Mouse (Mus musculus) liver (tissue): Measurements from ENCODE around the gene Henmt1.

Source experiments
- DNase-seq: peaks from one replicate; pipeline ENCODE4 v3.0.0-alpha.2; 2020; ENCODE audit warnings: mixed read lengths

Gene Henmt1

DNA sequence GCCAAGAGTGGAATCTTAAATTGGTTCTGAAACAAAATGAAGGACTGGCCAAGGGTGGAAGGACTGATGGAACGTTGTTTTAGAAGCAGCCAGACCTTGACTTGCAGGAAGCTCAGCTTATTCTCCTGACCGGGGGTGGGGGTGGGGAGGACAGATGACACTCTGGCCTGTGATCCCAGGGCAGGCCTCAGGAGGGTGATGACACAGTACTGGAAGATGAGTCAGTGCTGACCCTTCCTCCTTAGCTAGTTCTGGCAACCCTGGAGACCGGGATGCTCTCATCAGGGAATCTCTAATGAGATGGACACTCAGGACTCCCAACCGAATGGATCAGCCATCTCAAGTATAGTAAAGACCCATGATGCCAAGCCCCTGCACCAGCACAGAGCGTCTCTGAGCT is 66.1 kb downstream of the Henmt1 start:
- no peak for DNase-seq

DNA sequence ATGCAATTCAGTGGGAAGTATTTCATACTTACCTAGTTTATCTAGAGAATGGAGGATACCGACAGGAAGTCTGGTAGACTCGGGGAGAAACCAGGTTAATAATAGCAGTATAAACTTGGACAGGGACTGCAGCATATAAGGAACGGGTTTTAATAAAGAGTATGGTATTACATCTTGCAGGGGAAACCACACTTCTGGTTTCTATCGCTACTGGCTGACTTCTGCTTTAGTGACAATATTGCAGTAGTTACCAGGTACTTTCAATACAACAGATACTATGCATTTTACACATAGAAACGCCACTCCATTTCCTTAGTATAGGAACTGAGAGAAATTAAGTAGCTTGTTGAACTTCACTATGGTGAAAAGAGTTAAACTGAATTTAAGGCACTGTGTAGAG is 68.5 kb downstream of the Henmt1 start:
- no peak for DNase-seq
